Mouse (Mus musculus) liver, adult 2 months (tissue): ENCODE data around the gene Scaf8. TPM values are rescaled to one million over a fixed set of nuclear protein-coding genes. Genes with fewer than 3 reads are reported as not detected.

Experiments
- DNase-seq: peaks from one replicate; pipeline ENCODE4 v3.0.0-alpha.2; 2011; ENCODE audit warnings: low read depth, low spot score; ENCODE audit errors: extremely low read depth
- H3K27ac ChIP-seq: fragments of 200-500 bp; replicated peaks from 2 replicates; pipeline ENCODE4 v1.5.1; 2012; ENCODE audit warnings: low read depth, mild to moderate bottlenecking, control low read depth, inconsistent platforms, low read length; ENCODE audit not compliant: insufficient read depth
- H3K27me3 ChIP-seq: fragments of 200-500 bp; 2 replicates; pipeline ENCODE4 v1.6.1; 2012; ENCODE audit warnings: mild to moderate bottlenecking, moderate library complexity, low read length, inconsistent platforms; ENCODE audit not compliant: control insufficient read depth, insufficient read depth
- H3K36me3 ChIP-seq: fragments of 200-500 bp; 2 replicates; pipeline ENCODE4 v1.6.1; 2012; ENCODE audit warnings: low read length, inconsistent platforms; ENCODE audit not compliant: control insufficient read depth, insufficient read depth
- H3K4me1 ChIP-seq: fragments of 200-500 bp; 2 replicates; pipeline ENCODE4 v1.6.1; 2011; ENCODE audit warnings: low read length; ENCODE audit not compliant: control insufficient read depth, insufficient read depth
- H3K4me3 ChIP-seq: fragments of 200-500 bp; 2 replicates; pipeline ENCODE4 v1.5.1; 2011; ENCODE audit warnings: low read depth, mild to moderate bottlenecking, control low read depth, low read length, moderate library complexity; ENCODE audit not compliant: insufficient read depth
- H3K79me2 ChIP-seq: fragments of 200-500 bp; 2 replicates; pipeline ENCODE4 v1.6.1; 2012; ENCODE audit warnings: inconsistent platforms, mild to moderate bottlenecking, low read length, moderate library complexity; ENCODE audit not compliant: control insufficient read depth, insufficient read depth
- H3K9ac ChIP-seq: fragments of 200-500 bp; 2 replicates; pipeline ENCODE4 v1.6.1; 2012; ENCODE audit warnings: low read depth, mild to moderate bottlenecking, control low read depth, inconsistent platforms, low read length
- CTCF ChIP-seq: fragments of 200-500 bp; IDR thresholded peaks from 2 replicates; pipeline ENCODE4 v1.5.1; 2011; ENCODE audit warnings: low read depth, low read length, control low read depth
- POLR2A ChIP-seq: fragments of 200-500 bp; IDR thresholded peaks from 2 replicates; pipeline ENCODE4 v1.6.1; 2011; ENCODE audit warnings: low read length, control low read depth; ENCODE audit not compliant: insufficient read depth; ENCODE audit errors: extremely low read depth
- WGBS: fragments of 180-500 bp; shearing (Covaris S2); methylation state at CpG from one replicate; pipeline ENCODE4 v1.1.7; 2018; 5-methylcytosine and 5-hydroxymethylcytosine counted together
- polyA plus RNA-seq: library from polyadenylated mRNA; depleted of rRNA; stranded (reverse); fragments of >200 nt; gene quantifications from 2 replicates; pipeline ENCODE4 v1.2.3, GENCODE M21; 2012
- total RNA-seq: library from RNA; depleted of rRNA; stranded (reverse); fragments of >200 nt; gene quantifications from 2 replicates; pipeline ENCODE4 v1.2.3, GENCODE M21; 2014

The Scaf8 gene
- total and polyA plus RNA-seq, 2 experiments = 10.8 to 12.4 TPM

- 93% methylated on average over 8 of the region's 8 CpGs for WGBS
Measured at GRCm38 (mm10) chr17:3200328-3200727, 85.6 kb downstream of the Scaf8 start.

GRCm38 (mm10) chr17:3203916-3204315, 89.1 kb downstream of the Scaf8 start:
- H3K36me3 ChIP-seq = peaks cover 23% of the 10 kb centered on the region
- 83% methylated on average over 4 of the region's 4 CpGs for WGBS

More at GRCm38 (mm10) chr17:3200328-3200727, 85.6 kb downstream of the Scaf8 start:
- H3K79me2 ChIP-seq = peaks cover 7% of the 10 kb centered on the region
- H3K4me3 ChIP-seq = no peak overlapping the region
- TF ChIP-seq POLR2A (no peak), CTCF (no peak)
- H3K36me3 ChIP-seq = peaks cover 40% of the 10 kb centered on the region
- no peaks in the 10 kb centered on the region for H3K4me1 ChIP-seq
- H3K27me3 ChIP-seq = no peaks in the 10 kb centered on the region
- no peak overlapping the region for H3K9ac ChIP-seq
- H3K27ac ChIP-seq = no peak overlapping the region
- DNase-seq = no peak

GRCm38 (mm10) chr17:3204826-3205405, 90.1 kb downstream of the Scaf8 start:
- Histone ChIP-seq H3K4me1 (peaks cover 2% of the 10 kb centered on the region; the same call in 1 of the 2 replicates), H3K4me3 (no peak overlapping the region), H3K36me3 (peaks cover 15% of the 10 kb centered on the region), H3K27ac (no peak overlapping the region), H3K79me2 (peaks cover 7% of the 10 kb centered on the region), H3K27me3 (no peaks in the 10 kb centered on the region), H3K9ac (no peak overlapping the region)
- no peak for DNase-seq
- WGBS = 83% methylated on average over 7 of the region's 7 CpGs
- TF ChIP-seq CTCF (no peak), POLR2A (no peak)

More at GRCm38 (mm10) chr17:3203916-3204315, 89.1 kb downstream of the Scaf8 start:
- H3K4me1 ChIP-seq = peaks cover 2% of the 10 kb centered on the region; the same call in 1 of the 2 replicates
- no peaks in the 10 kb centered on the region for H3K27me3 ChIP-seq
- H3K79me2 ChIP-seq = peaks cover 7% of the 10 kb centered on the region
- no peak overlapping the region for H3K27ac ChIP-seq
- H3K9ac ChIP-seq = no peak overlapping the region
- DNase-seq = no peak
- TF ChIP-seq CTCF = no peak
- no peak for TF ChIP-seq POLR2A
- no peak overlapping the region for H3K4me3 ChIP-seq

- TF ChIP-seq CTCF = no peak
- no peak for TF ChIP-seq POLR2A
- no peak overlapping the region for H3K9ac ChIP-seq
- H3K36me3 ChIP-seq = peaks cover 6% of the 10 kb centered on the region; the same call in 1 of the 2 replicates
- peaks cover 2% of the 10 kb centered on the region; the same call in 1 of the 2 replicates for H3K79me2 ChIP-seq
- WGBS = 64% methylated on average over 2 of the region's 2 CpGs
- H3K27me3 ChIP-seq = no peaks in the 10 kb centered on the region
- no peak overlapping the region for H3K4me3 ChIP-seq
- no peak overlapping the region for H3K27ac ChIP-seq
- no peak for DNase-seq
- H3K4me1 ChIP-seq = peaks cover 7% of the 10 kb centered on the region
Measured at GRCm38 (mm10) chr17:3206527-3207398, 92.0 kb downstream of the Scaf8 start.

- Histone ChIP-seq H3K4me1 (peaks cover 7% of the 10 kb centered on the region), H3K4me3 (no peak overlapping the region), H3K79me2 (no peaks in the 10 kb centered on the region; the same call in 1 of the 2 replicates), H3K9ac (no peak overlapping the region), H3K27ac (no peak overlapping the region), H3K27me3 (no peaks in the 10 kb centered on the region), H3K36me3 (peaks cover 10% of the 10 kb centered on the region; the same call in 1 of the 2 replicates)
- no peak for DNase-seq
- WGBS = 84% methylated on average over 6 of the region's 6 CpGs
- TF ChIP-seq POLR2A (no peak), CTCF (no peak)
Measured at GRCm38 (mm10) chr17:3207529-3208240, 92.9 kb downstream of the Scaf8 start.
